Mouse (Mus musculus): ENCODE data around the gene Apol7a. TPM values are rescaled to one million over a fixed set of nuclear protein-coding genes. Genes with fewer than 3 reads are reported as not detected.
A peak's percentile ranks its signal among the peaks of the same experiment; 100 is the strongest.

Apol7a gene
- polyA plus RNA-seq, 1 experiment: not detected

DNA sequence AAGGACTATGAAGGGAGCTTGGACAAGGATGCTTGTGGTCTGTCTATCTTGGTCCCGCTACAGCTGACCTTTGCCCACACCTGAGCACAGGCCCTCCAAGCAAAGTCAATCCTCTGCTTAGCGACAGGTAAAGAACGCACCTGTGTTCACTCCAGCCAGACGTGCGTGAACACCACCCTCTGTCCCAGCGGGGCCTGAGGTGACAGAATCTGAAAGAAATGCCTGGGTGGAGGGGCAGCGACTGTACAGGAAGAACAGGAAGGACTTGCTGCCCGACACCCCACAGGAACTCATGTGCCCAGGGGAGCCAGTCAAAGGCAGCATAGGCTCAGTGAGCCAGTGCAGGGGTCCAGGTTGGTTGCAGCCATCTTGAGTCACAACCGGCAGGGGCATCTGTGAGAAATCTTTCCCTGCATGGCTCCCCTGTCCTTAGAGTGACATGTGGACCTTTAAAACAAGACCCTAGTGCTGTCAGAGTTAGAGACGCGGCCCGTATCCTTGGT lies 30.0 kb downstream of the Apol7a start:
- 80% methylated on average over 12 of the region's 12 CpGs for WGBS
- Histone ChIP-seq H3K27me3 (replicated peaks; ENCODE audit: control insufficient read depth, insufficient read depth, low read length) (no peaks in the 10 kb centered on the region), H3K4me1 (ENCODE audit: control insufficient read depth, insufficient read depth, low read length) (no peaks in the 10 kb centered on the region; the same call in 1 of the 2 replicates), H3K4me3 (ENCODE audit: insufficient read depth, low read depth, low read length) (no peak overlapping the region), H3K36me3 (ENCODE audit: control insufficient read depth, insufficient read depth, low read length) (no peaks in the 10 kb centered on the region), H3K27ac (ENCODE audit: insufficient read depth, low read depth, low read length) (no peak overlapping the region)
- no peak for DNase-seq
- TF ChIP-seq CTCF (conservative IDR thresholded peaks at IDR 0.05; ENCODE audit: insufficient read depth, insufficient read length, low read depth, low read length): no peak
- no peak for TF ChIP-seq POLR2A (IDR thresholded peaks at IDR 0.05; ENCODE audit: low read depth, low read length)

DNA sequence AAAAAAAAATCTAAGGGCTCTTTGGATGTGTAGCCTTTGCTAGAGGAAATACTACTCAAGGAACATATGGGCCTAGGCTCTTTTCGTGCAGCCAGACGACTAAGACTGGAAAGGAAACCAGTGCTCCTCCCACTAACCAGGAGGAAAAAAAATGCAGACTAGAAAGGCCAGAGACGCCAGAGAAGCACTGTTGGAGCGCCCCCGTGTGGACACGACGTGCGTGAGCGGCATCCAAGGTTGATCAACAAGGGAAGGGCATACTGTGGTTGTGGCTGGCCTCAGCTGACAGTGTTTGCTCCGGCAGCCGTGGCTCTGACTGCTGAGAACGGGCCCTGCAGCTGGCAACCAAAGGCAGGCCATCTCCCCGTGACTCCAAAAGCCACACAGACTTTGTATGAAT lies 30.8 kb downstream of the Apol7a start:
- TF ChIP-seq CTCF (conservative IDR thresholded peaks at IDR 0.05; ENCODE audit: insufficient read depth, insufficient read length, low read depth, low read length): peak; percentile 96
- TF ChIP-seq POLR2A (IDR thresholded peaks at IDR 0.05; ENCODE audit: low read depth, low read length): no peak
- Histone ChIP-seq H3K36me3 (ENCODE audit: control insufficient read depth, insufficient read depth, low read length) (no peaks in the 10 kb centered on the region), H3K4me3 (ENCODE audit: insufficient read depth, low read depth, low read length) (no peak overlapping the region), H3K27ac (ENCODE audit: insufficient read depth, low read depth, low read length) (peak overlapping the region; percentile 67), H3K4me1 (ENCODE audit: control insufficient read depth, insufficient read depth, low read length) (no peaks in the 10 kb centered on the region; the same call in 1 of the 2 replicates), H3K27me3 (replicated peaks; ENCODE audit: control insufficient read depth, insufficient read depth, low read length) (no peaks in the 10 kb centered on the region)
- DNase-seq: peak; percentile 97
- WGBS: under 1% methylated on average over 13 of the region's 13 CpGs

DNA sequence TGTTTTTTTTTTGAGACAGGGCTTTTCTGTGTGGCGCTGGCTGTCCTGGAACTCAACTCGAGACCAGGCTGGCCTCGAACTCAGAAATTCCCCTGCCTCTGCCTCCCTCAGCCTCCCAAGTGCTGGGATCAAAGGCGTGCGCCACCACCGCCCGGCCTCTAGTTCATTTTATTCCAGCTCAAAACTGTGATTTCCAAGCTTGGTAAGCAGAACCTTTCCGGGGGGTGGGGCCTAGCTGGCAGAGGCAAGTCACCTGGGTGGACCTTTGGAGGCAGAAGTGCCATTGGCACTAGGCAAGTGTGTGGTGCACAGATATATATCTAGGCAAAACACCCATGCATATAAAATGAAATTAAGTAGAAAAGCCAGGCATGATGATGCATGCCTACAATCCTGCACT lies 31.4 kb downstream of the Apol7a start:
- WGBS: 26% methylated on average over 8 of the region's 8 CpGs
- peak; percentile 47 for DNase-seq
- Histone ChIP-seq H3K36me3 (ENCODE audit: control insufficient read depth, insufficient read depth, low read length) (no peaks in the 10 kb centered on the region), H3K27ac (ENCODE audit: insufficient read depth, low read depth, low read length) (peak overlapping the region; percentile 22), H3K4me3 (ENCODE audit: insufficient read depth, low read depth, low read length) (no peak overlapping the region), H3K4me1 (ENCODE audit: control insufficient read depth, insufficient read depth, low read length) (no peaks in the 10 kb centered on the region; the same call in 1 of the 2 replicates), H3K27me3 (replicated peaks; ENCODE audit: control insufficient read depth, insufficient read depth, low read length) (no peaks in the 10 kb centered on the region)
- TF ChIP-seq CTCF (conservative IDR thresholded peaks at IDR 0.05; ENCODE audit: insufficient read depth, insufficient read length, low read depth, low read length) (no peak), POLR2A (IDR thresholded peaks at IDR 0.05; ENCODE audit: low read depth, low read length) (no peak)

DNA sequence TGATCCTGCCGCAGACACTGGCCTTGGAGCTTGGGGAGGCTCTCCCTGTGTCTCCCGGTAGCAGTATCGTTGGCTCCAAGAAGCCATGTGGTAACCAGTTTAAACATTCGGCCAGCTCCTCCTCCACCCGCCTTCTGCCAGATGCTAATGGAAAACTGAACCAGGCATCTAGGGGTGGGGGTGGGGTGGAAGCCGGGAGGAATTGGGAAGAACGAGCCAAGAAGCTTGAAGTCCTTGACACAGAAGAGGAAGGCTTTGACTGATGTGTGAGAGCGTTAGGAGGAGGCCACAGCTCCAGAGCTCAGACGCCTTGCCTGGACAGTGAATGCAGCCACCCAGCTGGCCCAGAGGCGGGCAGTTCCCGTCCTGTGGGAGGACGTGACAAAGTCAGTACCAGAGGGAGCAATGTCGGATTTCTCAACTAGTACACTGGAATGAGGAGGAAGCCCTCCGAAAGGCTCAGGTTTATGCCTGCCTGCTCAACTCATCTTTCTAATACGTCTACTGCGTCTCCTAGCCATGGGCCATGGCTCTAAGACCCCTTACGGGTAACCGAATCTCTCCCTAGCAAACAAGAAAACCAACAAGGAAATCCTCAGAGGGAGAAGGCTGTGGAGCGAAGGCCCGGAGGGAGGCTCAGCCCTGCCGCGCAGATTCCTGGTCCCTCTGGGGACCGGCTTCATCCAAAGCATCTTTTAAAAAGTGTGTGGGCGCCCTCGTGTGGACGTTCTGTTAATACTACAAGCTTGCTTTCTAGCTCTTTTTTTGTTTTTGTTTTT lies 32.0 kb downstream of the Apol7a start:
- peak; percentile 87 for DNase-seq
- no peaks in the 10 kb centered on the region for H3K27me3 ChIP-seq (replicated peaks; ENCODE audit: control insufficient read depth, insufficient read depth, low read length)
- peak overlapping the region; percentile 18 for H3K4me3 ChIP-seq (ENCODE audit: insufficient read depth, low read depth, low read length)
- TF ChIP-seq CTCF (conservative IDR thresholded peaks at IDR 0.05; ENCODE audit: insufficient read depth, insufficient read length, low read depth, low read length): peak; percentile 50
- TF ChIP-seq POLR2A (IDR thresholded peaks at IDR 0.05; ENCODE audit: low read depth, low read length): peak; percentile 18
- no peaks in the 10 kb centered on the region; the same call in 1 of the 2 replicates for H3K4me1 ChIP-seq (ENCODE audit: control insufficient read depth, insufficient read depth, low read length)
- H3K36me3 ChIP-seq (ENCODE audit: control insufficient read depth, insufficient read depth, low read length): no peaks in the 10 kb centered on the region
- WGBS: 1% methylated on average over 26 of the region's 26 CpGs
- peak overlapping the region; percentile 97 for H3K27ac ChIP-seq (ENCODE audit: insufficient read depth, low read depth, low read length)

DNA sequence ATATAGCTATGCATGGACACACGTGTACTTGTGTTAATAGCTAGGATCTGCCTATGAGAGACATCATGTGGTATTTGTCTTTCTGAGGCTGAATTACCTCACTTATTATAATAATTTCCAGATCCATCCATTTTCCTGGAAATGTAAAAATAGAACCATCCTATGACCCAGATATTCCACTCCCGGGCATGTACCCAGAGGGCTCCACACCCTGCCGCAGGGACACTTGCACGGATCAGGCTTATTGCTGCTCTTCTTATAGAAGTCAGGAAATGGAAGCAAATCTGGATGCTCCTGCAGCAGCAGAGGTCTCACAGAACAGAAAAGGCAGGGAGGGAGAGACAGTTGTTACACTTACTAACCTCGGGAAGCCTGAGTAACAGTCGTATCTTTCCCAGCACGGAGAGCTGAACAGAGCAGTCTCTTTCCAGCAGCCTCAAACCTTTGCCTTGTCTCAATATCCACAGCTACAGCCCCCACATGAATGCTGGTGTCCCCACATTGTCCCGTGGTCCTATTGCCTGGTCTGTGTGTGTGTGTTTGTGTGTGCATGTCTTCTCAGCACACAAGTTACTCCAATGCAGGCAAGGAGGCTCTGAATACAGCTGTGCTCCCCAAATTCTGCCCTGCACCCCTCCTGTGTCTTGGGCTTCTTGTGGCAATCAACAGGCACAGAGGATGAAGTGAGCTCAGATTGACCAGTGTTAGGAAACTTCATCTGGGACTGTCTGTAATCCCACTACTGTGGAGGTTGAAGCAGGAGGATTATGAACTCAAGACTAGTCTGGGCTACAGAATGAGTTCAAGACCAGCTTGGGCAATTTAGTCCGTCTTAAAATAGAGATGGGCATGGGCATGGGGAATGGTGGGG lies 33.0 kb downstream of the Apol7a start:
- 55% methylated on average over 9 of the region's 9 CpGs for WGBS
- Histone ChIP-seq H3K4me1 (ENCODE audit: control insufficient read depth, insufficient read depth, low read length) (no peaks in the 10 kb centered on the region; the same call in 1 of the 2 replicates), H3K27me3 (replicated peaks; ENCODE audit: control insufficient read depth, insufficient read depth, low read length) (no peaks in the 10 kb centered on the region), H3K4me3 (ENCODE audit: insufficient read depth, low read depth, low read length) (no peak overlapping the region), H3K27ac (ENCODE audit: insufficient read depth, low read depth, low read length) (no peak overlapping the region; the same call in 1 of the 2 replicates), H3K36me3 (ENCODE audit: control insufficient read depth, insufficient read depth, low read length) (no peaks in the 10 kb centered on the region)
- no peak for TF ChIP-seq CTCF (conservative IDR thresholded peaks at IDR 0.05; ENCODE audit: insufficient read depth, insufficient read length, low read depth, low read length)
- no peak for TF ChIP-seq POLR2A (IDR thresholded peaks at IDR 0.05; ENCODE audit: low read depth, low read length)
- DNase-seq: peak; percentile 44

DNA sequence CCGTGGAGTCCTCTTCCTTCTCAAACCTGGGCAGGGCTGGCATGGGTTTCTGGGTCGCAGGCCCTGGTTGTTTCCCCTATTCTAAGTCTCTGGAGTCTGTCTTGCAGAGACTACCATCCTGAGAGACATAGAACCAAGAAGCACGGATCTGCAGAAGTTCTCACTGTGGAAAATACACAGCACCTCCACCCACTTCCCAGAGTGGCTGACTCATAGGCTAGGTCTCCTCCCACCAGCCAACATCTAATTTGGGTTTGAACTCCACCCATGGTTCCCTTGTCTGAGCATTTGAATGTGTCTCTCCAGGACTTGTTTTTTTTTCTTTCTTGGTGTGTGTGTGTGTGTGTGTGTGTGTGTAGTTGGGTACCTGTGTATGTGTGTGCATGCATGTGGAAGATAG lies 34.9 kb downstream of the Apol7a start:
- no peaks in the 10 kb centered on the region for H3K27me3 ChIP-seq (replicated peaks; ENCODE audit: control insufficient read depth, insufficient read depth, low read length)
- WGBS: 45% methylated on average over 3 of the region's 3 CpGs
- no peaks in the 10 kb centered on the region for H3K36me3 ChIP-seq (ENCODE audit: control insufficient read depth, insufficient read depth, low read length)
- H3K27ac ChIP-seq (ENCODE audit: insufficient read depth, low read depth, low read length): peak overlapping the region; percentile 20; the same call in 1 of the 2 replicates
- no peak for TF ChIP-seq POLR2A (IDR thresholded peaks at IDR 0.05; ENCODE audit: low read depth, low read length)
- no peak for TF ChIP-seq CTCF (conservative IDR thresholded peaks at IDR 0.05; ENCODE audit: insufficient read depth, insufficient read length, low read depth, low read length)
- H3K4me3 ChIP-seq (ENCODE audit: insufficient read depth, low read depth, low read length): no peak overlapping the region
- H3K4me1 ChIP-seq (ENCODE audit: control insufficient read depth, insufficient read depth, low read length): no peaks in the 10 kb centered on the region; the same call in 1 of the 2 replicates
- DNase-seq: peak; percentile 69

Data from kidney, adult 2 months (tissue).